ENCODE assay signal across 10 mouse cellular contexts in the genomic region with DNA sequence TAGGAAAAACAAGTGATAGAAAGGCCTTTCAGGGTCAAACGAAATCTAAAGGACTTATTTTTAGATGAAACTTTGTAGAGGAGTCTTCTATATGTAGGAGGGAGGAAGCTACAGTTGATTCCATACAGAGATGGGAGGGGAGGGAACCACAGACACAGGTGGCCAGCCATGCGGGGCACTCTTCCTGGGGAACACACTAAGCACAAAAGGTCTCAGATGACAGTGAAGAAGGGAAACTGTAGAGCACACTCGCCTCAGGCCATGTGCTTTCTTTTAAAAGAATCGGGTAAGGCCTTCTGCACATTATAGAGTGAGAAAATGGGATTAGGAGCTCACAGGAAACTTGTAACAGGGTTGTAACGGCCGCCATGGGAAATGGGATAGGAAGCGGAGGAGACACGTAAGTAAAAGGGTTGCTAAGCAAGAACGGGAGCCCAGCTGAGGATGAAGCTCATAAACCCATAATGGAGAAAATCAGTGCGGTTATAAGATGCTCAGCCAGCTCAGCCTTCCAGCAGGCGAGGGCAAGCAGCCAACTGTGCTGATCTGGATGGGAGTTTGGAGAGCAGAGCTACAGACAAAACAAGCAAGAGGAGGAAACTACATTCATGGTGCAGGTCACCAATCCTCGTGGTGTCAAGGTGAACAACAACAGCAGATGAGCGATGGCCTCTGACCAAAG.
DNase-seq lines count a peak whose midpoint lies in the region; ATAC-seq lines count a peak whose summit lies in the region.
"Had no signal": no experiment of that assay in that cellular context is flagged by ENCODE, and none has a peak within 500 bp of the region (broad histone marks: within the 10 kb centered on the region; RNA-seq: fewer than 3 reads in every experiment).

No protein-coding gene starts in this region.

- peak; percentile 93 for ATAC-seq in kidney, embryonic 16.5 days (ENCODE audit: low FRiP score, low TSS enrichment)

- DNase-seq in kidney, adult 18-20 months: no peak
- DNase-seq in cerebellum, adult 8-10 months: peak; percentile 76
- DNase-seq in gastrocnemius, postnatal 25 days: peak; percentile 11
- DNase-seq in left cerebral cortex, postnatal 36 days (ENCODE audit: low spot score in 2 of 2): peak; percentile 55 to 66
- peak; percentile 64 for DNase-seq in testis, postnatal 10 days (ENCODE audit: low spot score)
- DNase-seq in lung, postnatal 36 days: no peak
- no peak for DNase-seq in thymus, postnatal 14 days

- H3K36me3 ChIP-seq in kidney, embryonic 16.5 days (ENCODE audit: insufficient read depth, low read length): no peaks in the 10 kb centered on the region

- intact Hi-C loops in left cerebral cortex, postnatal 36 days (cut with DNase I): no loop called here

- H3K9ac ChIP-seq in kidney, embryonic 16.5 days (replicated peaks; ENCODE audit: low read length): no peak overlapping the region
- H3K9ac ChIP-seq: liver, embryonic 14.5 days had no signal

- no peaks in the 10 kb centered on the region for H3K27me3 ChIP-seq in kidney, embryonic 16.5 days (ENCODE audit: insufficient read depth, low read length)

- H3K9me3 ChIP-seq in kidney, embryonic 16.5 days (ENCODE audit: low read length): peaks cover 2% of the 10 kb centered on the region

- H3K4me1 ChIP-seq in kidney, embryonic 16.5 days (ENCODE audit: insufficient read depth, low read length): peaks cover 9% of the 10 kb centered on the region

- peak overlapping the region; percentile 78 for H3K27ac ChIP-seq in kidney, embryonic 16.5 days (ENCODE audit: low read length)
- H3K27ac ChIP-seq: liver, embryonic 14.5 days had no signal

- no peak overlapping the region for H3K4me2 ChIP-seq in kidney, embryonic 16.5 days (replicated peaks; ENCODE audit: low read depth, low read length)

- WGBS in kidney, embryonic 16.5 days: 27% methylated on average over 13 of the region's 13 CpGs

- no peak overlapping the region for H3K4me3 ChIP-seq in kidney, embryonic 16.5 days (ENCODE audit: low read length)
- H3K4me3 ChIP-seq: erythroblast, embryonic 14.5 days had no signal

Comparison
In these comparisons a context has a peak if more than half of its experiments do, and no peak if none do; other contexts are left out.
1. DNase-seq: peak in cerebellum, adult 8-10 months (single experiment), gastrocnemius, postnatal 25 days (single experiment), left cerebral cortex, postnatal 36 days (2 of 2) and testis, postnatal 10 days (single experiment); none in kidney, adult 18-20 months (single experiment), lung, postnatal 36 days (single experiment) and thymus, postnatal 14 days (single experiment).